Mouse (Mus musculus): ENCODE measurements around the gene Bsn. TPM values are rescaled to one million over a fixed set of nuclear protein-coding genes. Genes with fewer than 3 reads are reported as not detected.

Gene Bsn
- polyA plus RNA-seq, 1 experiment from 2014 or later = 0.25 TPM

- ATAC-seq (replicated peaks; ENCODE audit: low FRiP score, low read depth) (peak; percentile 0; the same call in 1 of the 2 replicates), DNase-seq (ENCODE audit: low spot score) (peak; percentile 46)
- H3K9ac ChIP-seq (ENCODE audit: low read depth, low read length) = peak overlapping the region; percentile 24; the same call in 1 of the 2 replicates
- H3K27me3 ChIP-seq (ENCODE audit: insufficient read depth, low read length) = no peaks in the 10 kb centered on the region
- H3K36me3 ChIP-seq (ENCODE audit: insufficient read depth, low read length) = peaks cover 32% of the 10 kb centered on the region; the same call in 1 of the 2 replicates
- H3K9me3 ChIP-seq (replicated peaks; ENCODE audit: low read length) = no peaks in the 10 kb centered on the region
- peak overlapping the region; percentile 81 for H3K4me2 ChIP-seq (ENCODE audit: low read length)
- peaks cover 14% of the 10 kb centered on the region; the same call in 1 of the 2 replicates for H3K4me1 ChIP-seq (replicated peaks; ENCODE audit: insufficient read depth, low read length)
- TF ChIP-seq CTCF (IDR thresholded peaks at IDR 0.05; ENCODE audit: low read depth) = no peak
- under 1% methylated on average over 19 of the region's 19 CpGs for WGBS
- H3K27ac ChIP-seq = peak overlapping the region; percentile 26; the same call in 1 of the 2 replicates
- peak overlapping the region; percentile 55 for H3K4me3 ChIP-seq (replicated peaks; ENCODE audit: low read depth, low read length)
Observed at GRCm38 (mm10) chr9:108048566-108048955, 141.6 kb downstream of the Bsn start.

- Histone ChIP-seq H3K36me3 (ENCODE audit: insufficient read depth, low read length) (peaks cover 33% of the 10 kb centered on the region; the same call in 1 of the 2 replicates), H3K9me3 (replicated peaks; ENCODE audit: low read length) (no peaks in the 10 kb centered on the region), H3K4me1 (replicated peaks; ENCODE audit: insufficient read depth, low read length) (peaks cover 10% of the 10 kb centered on the region; the same call in 1 of the 2 replicates), H3K9ac (ENCODE audit: low read depth, low read length) (0 out of 2 replicates have a peak overlapping the region, but pooled peaks have one; percentile 1), H3K27me3 (ENCODE audit: insufficient read depth, low read length) (no peaks in the 10 kb centered on the region), H3K27ac (peak overlapping the region; percentile 26; the same call in 1 of the 2 replicates), H3K4me2 (ENCODE audit: low read length) (peak overlapping the region; percentile 81), H3K4me3 (replicated peaks; ENCODE audit: low read depth, low read length) (peak overlapping the region; percentile 55)
- ATAC-seq (replicated peaks; ENCODE audit: low FRiP score, low read depth) (no peak), DNase-seq (ENCODE audit: low spot score) (no peak)
- no peak for TF ChIP-seq CTCF (IDR thresholded peaks at IDR 0.05; ENCODE audit: low read depth)
- 37% methylated on average over 17 of the region's 17 CpGs for WGBS
Observed at GRCm38 (mm10) chr9:108047601-108048565, 142.3 kb downstream of the Bsn start.

GRCm38 (mm10) chr9:108046582-108046981 is 143.6 kb downstream of the Bsn start:
- peaks cover 10% of the 10 kb centered on the region; the same call in 1 of the 2 replicates for H3K4me1 ChIP-seq (replicated peaks; ENCODE audit: insufficient read depth, low read length)
- DNase-seq (ENCODE audit: low spot score) (no peak), ATAC-seq (replicated peaks; ENCODE audit: low FRiP score, low read depth) (no peak)
- H3K27ac ChIP-seq = no peak overlapping the region
- TF ChIP-seq CTCF (IDR thresholded peaks at IDR 0.05; ENCODE audit: low read depth) = no peak
- no peak overlapping the region for H3K4me2 ChIP-seq (ENCODE audit: low read length)
- 86% methylated on average over 4 of the region's 4 CpGs for WGBS
- H3K4me3 ChIP-seq (replicated peaks; ENCODE audit: low read depth, low read length) = no peak overlapping the region
- H3K27me3 ChIP-seq (ENCODE audit: insufficient read depth, low read length) = no peaks in the 10 kb centered on the region
- peaks cover 39% of the 10 kb centered on the region; the same call in 1 of the 2 replicates for H3K36me3 ChIP-seq (ENCODE audit: insufficient read depth, low read length)
- no peaks in the 10 kb centered on the region for H3K9me3 ChIP-seq (replicated peaks; ENCODE audit: low read length)
- no peak overlapping the region for H3K9ac ChIP-seq (ENCODE audit: low read depth, low read length)

Small RNAs within 50 kb of the gene (microRNA-seq; reads per million reads assigned to microRNA genes)
- not detected for gene Gm47303
- gene Mir7088 = not detected

Other genes with a start within 250 kb of the Bsn start
- gene Traip, start 240.2 kb downstream of the Bsn start, polyA plus RNA-seq (2015; fragmentation: Nextera tagmentation; extraction: Ambion mirVana) = 10.0 and 10.2 TPM in 2 replicates
- 33.2 and 41.6 TPM in 2 replicates for gene Uba7, start 214.9 kb downstream of the Bsn start, polyA plus RNA-seq (2015; fragmentation: Nextera tagmentation; extraction: Ambion mirVana)
- 1.3 and 2.0 TPM in 2 replicates for gene Gm20661, start 207.3 kb downstream of the Bsn start, polyA plus RNA-seq (2015; fragmentation: Nextera tagmentation; extraction: Ambion mirVana)
- 63.8 and 66.8 TPM in 2 replicates for gene Inka1, start 204.5 kb downstream of the Bsn start, polyA plus RNA-seq (2015; fragmentation: Nextera tagmentation; extraction: Ambion mirVana)
- 2.9 and 4.0 TPM in 2 replicates for gene Cdhr4, start 197.9 kb downstream of the Bsn start, polyA plus RNA-seq (2015; fragmentation: Nextera tagmentation; extraction: Ambion mirVana)
- 0.25 and 0.27 TPM in 2 replicates for gene Gm20662, start 194.0 kb downstream of the Bsn start, polyA plus RNA-seq (2015; fragmentation: Nextera tagmentation; extraction: Ambion mirVana)
- gene Ip6k1, start 187.9 kb downstream of the Bsn start, polyA plus RNA-seq (2015; fragmentation: Nextera tagmentation; extraction: Ambion mirVana) = 45.7 and 46.9 TPM in 2 replicates
- gene Gmppb, start 141.1 kb downstream of the Bsn start, polyA plus RNA-seq (2015; fragmentation: Nextera tagmentation; extraction: Ambion mirVana) = 23.2 and 27.2 TPM in 2 replicates
- 1.4 and 1.6 TPM in 2 replicates for gene Amigo3, start 137.2 kb downstream of the Bsn start, polyA plus RNA-seq (2015; fragmentation: Nextera tagmentation; extraction: Ambion mirVana)
- gene Mst1, start 109.9 kb downstream of the Bsn start, polyA plus RNA-seq (2015; fragmentation: Nextera tagmentation; extraction: Ambion mirVana) = 0.09 and 0.39 TPM in 2 replicates
- 23.7 and 24.6 TPM in 2 replicates for gene Rnf123, start 107.0 kb downstream of the Bsn start, polyA plus RNA-seq (2015; fragmentation: Nextera tagmentation; extraction: Ambion mirVana)
- 62.6 and 69.3 TPM in 2 replicates for gene Apeh, start 95.8 kb downstream of the Bsn start, polyA plus RNA-seq (2015; fragmentation: Nextera tagmentation; extraction: Ambion mirVana)
- gene Dag1, start 73.6 kb upstream of the Bsn start, polyA plus RNA-seq (2015; fragmentation: Nextera tagmentation; extraction: Ambion mirVana) = 165 and 170 TPM in 2 replicates
- 30.1 and 34.5 TPM in 2 replicates for gene Nicn1, start 100.0 kb upstream of the Bsn start, polyA plus RNA-seq (2015; fragmentation: Nextera tagmentation; extraction: Ambion mirVana)
- 50.5 and 51.2 TPM in 2 replicates for gene Amt, start 106.5 kb upstream of the Bsn start, polyA plus RNA-seq (2015; fragmentation: Nextera tagmentation; extraction: Ambion mirVana)
- 448 and 489 TPM in 2 replicates for gene Rhoa, start 115.7 kb upstream of the Bsn start, polyA plus RNA-seq (2015; fragmentation: Nextera tagmentation; extraction: Ambion mirVana)
- gene Tcta, start 115.8 kb upstream of the Bsn start, polyA plus RNA-seq (2015; fragmentation: Nextera tagmentation; extraction: Ambion mirVana) = 47.5 and 49.0 TPM in 2 replicates
- gene Gpx1, start 148.5 kb upstream of the Bsn start, polyA plus RNA-seq (2015; fragmentation: Nextera tagmentation; extraction: Ambion mirVana) = 1,215 and 1,273 TPM in 2 replicates
- gene Usp4, start 157.5 kb upstream of the Bsn start, polyA plus RNA-seq (2015; fragmentation: Nextera tagmentation; extraction: Ambion mirVana) = 64.0 and 79.9 TPM in 2 replicates
- 0.17 and 0.66 TPM in 2 replicates for gene 1700102P08Rik, start 202.4 kb upstream of the Bsn start, polyA plus RNA-seq (2015; fragmentation: Nextera tagmentation; extraction: Ambion mirVana)
- gene Ccdc36, start 238.1 kb upstream of the Bsn start, polyA plus RNA-seq (2015; fragmentation: Nextera tagmentation; extraction: Ambion mirVana) = 0.91 and 0.96 TPM in 2 replicates
- not detected in 2 replicates for gene BC048562, start 246.1 kb upstream of the Bsn start, polyA plus RNA-seq (2015; fragmentation: Nextera tagmentation; extraction: Ambion mirVana)

Measured in kidney, postnatal 0 days (tissue).